Mouse (Mus musculus) induced T-regulatory cell, adult 2 months (primary cell): ENCODE data around the gene Mfsd4b2.

Experiments used
- DNase-seq: peaks from one replicate; pipeline ENCODE4 v3.0.0-alpha.2; 2012; ENCODE audit warnings: low read depth

The Mfsd4b2 gene

DNA sequence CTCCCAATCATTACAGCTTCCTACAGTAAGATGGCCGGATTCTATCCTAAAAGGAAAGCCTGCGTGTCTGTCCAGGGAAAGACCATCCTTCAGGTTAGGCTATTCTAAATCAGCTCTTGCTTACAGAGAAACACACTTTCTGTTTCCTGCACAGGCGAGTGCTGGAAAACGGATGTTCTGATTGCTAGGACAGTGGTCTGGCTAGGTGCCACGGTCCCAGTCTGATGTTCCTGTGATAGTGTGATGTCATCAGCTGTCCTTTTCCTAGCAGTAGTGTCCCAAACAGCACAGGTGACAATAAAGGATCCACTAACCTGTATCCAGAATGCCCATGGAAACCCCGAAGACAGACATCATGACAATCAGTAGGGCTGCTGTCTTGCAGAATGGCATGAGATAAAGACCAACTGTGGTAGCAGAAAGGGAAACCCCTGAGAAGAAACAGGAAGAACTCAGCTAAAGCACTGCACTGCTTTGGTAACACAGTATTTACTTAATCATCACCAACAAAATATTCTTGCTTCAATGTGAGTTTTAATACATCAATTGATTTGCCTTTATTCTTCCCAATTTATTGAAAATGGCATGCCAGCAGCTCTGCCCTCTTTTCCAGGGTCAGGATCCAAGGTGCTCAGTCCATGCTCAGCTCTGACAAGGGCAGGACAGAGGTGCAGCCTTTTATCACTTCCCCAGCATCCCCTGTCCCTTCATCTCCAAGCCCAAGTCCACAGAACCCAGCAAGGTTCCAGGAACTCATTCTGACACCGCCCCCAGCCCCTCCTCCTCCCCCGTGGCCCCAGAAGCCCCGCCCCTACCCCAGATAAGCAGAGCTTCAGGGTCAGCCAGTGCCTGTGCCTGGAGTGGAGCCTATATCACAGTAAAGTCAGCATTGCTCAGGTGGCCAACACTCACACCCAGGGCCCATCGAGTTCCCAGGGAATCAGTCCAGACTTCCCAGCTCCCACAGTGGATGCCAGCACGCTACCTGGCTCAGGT is 32.7 kb downstream of the Mfsd4b2 start:
- no peak for DNase-seq

DNA sequence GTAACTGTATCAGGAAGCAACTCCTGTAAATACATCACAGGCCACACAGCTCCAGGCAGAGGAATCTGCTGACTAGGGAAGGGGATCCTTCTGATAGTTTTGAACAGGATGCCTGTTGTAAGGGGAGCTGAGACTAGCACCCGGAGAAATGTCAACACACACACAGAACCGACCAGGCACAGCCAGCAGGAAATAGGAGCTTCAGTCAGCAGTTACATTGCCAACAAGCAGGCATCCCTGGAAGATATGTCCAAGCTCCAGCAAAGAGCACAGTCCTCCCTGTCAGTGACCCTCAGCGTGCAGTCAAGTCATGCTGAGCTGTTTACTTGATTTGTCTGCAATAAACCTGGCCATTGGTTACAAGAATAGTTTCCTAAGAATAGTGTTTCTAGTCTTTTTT is 38.1 kb downstream of the Mfsd4b2 start:
- DNase-seq: no peak
